Mouse (Mus musculus) cerebellum, adult 11-12 months (tissue): ENCODE results near the gene Hip1r.
"Not testable (repeated sequence)": the region's sequence is repeated elsewhere in the genome, so short reads cannot be mapped to it uniquely, and the experiment has no call there.

ENCODE experiments used
- DNase-seq: peaks from one replicate; pipeline ENCODE4 v3.0.0; 2022

Hip1r gene

GRCm38 (mm10) chr5:124041097-124041496 lies 67.7 kb downstream of the Hip1r start:
- no peak for DNase-seq

DNA sequence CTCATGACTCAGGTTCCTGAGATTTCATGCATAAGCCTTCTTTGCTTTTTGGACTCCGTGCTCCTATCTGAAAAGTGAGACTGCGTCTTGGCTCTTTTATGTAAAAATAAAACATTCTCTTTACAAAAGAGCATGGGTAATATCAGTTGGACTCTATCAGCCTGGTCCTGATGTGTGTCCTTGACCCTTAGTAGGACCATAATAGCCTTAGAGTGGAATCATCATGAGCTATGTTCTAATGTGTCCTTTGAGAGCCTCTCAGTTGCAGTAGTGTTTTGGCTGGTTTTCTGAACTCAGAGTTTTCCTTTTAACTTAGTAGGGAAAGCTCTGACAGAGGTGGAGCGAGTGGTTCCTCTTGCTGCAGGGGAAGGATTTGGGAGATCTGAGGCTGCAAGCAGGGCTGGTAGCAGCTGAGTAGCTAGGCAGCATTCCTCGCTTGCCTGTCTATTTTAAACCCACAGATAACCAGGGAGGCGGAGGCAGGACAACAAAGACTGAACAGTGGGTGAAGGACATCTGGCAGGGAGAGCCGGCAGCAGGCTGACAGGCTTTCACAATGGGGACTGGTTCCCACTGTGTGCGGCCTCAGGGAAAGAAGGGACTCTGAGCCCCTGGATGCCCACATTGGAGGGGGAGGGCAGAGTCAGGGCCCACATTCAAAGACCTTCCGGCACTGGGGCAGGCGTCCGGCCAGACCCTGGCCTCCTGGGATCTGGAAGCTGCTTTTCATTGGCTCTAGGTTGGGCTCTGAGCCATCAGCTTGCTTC lies 70.0 kb downstream of the Hip1r start:
- DNase-seq = no peak

DNA sequence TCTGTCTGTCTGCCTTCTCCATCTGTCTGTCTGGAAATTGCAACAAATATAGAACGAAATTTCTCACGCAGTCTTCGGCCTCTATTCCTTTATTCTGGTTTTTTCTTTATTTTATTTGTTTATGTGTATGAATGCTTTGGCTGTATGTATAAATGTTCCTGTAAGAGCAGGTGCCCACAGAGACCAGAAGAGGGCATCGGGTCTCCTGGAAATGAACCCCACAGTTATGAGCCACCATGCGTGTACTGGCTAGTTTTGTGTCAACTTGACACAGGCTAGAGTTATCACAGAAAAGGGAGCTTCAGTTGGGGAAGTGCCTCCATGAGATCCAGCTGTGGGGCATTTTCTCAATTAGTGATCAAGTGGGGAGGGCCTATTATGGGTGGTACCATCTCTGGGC lies 70.6 kb downstream of the Hip1r start:
- DNase-seq = no peak

GRCm38 (mm10) chr5:124045453-124046010 lies 72.1 kb downstream of the Hip1r start:
- no peak for DNase-seq

- no peak for DNase-seq
Observed at GRCm38 (mm10) chr5:124046741-124047401, 73.4 kb downstream of the Hip1r start.

DNA sequence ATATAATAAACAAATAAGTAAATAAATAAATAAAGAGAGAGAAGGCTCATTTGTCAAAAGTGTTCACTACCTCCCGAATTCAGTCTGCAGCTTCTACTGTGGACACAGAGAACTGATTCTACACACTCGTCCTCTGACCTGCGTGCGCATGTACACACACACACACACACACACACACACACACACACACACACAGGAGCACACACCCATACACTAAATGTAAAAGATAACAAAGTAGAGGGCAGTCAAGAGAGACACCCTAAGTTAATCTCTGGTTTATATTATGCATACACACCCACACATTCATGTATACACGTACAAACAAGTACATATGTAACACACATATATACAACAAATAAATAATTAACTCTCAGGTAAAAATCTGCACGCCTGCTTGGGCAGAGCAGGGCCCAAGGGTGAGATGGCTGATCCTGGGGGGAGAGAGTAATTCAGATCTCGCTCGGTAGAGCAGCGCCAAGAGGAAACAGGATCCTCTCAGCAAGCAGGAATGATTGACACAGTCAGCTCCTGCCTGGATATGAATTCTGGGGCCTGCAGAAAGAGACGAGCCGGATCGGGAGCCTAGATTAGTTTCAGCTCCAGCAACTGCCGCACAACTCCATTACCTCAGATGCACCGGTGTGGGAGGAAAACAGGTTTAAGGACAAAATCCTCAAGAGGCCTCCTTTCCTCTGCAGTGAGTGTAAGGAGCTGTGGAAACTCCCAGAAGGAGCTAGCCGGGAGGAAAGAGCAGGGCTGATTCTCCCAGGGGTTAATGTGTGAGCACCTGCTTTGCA lies 76.0 kb downstream of the Hip1r start:
- no peak for DNase-seq

GRCm38 (mm10) chr5:124050095-124051050 lies 76.9 kb downstream of the Hip1r start:
- DNase-seq = no peak

DNA sequence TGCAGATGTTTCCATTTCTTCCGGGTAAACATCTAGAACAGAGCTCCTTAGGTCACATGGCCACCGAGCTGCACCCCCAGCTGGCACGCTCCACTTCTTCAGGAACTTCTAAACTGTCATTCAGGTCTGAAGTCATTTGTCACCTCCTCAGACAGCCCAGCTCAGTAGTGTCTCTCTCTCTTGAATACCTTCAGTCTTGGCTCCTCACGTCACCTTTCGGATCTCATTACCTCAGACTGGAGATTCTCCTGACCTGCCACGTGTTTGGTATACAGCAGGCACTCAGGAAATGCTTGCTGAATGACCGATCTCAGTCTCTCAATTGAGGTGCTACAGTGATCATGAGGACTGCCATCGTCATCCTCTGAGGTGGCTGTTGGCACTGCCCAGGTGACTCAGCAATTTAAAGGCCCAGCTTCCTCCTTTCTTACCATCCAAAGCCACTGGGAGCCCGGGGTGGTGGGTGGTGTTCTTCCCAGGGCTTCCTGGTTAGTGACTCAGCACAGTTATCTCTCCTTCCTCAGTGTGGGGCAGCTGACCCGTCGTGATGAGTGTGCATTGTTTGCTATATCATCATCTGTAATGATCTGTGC lies 78.6 kb downstream of the Hip1r start:
- no peak for DNase-seq

- DNase-seq = not testable (repeated sequence)
Observed at GRCm38 (mm10) chr5:124052641-124053040, 79.2 kb downstream of the Hip1r start.
